Mouse (Mus musculus) stomach, embryonic 14.5 days (tissue): Measurements from ENCODE around the gene Trio. TPM values are rescaled to one million over a fixed set of nuclear protein-coding genes. Genes with fewer than 3 reads are reported as not detected.

Experiments
- ATAC-seq: fragments of 200-750 bp; cut with Nextera tagmentation; 2 replicates; pipeline ENCODE4 v1.8.0; 2017; ENCODE audit warnings: low read depth, moderate TSS enrichment; ENCODE audit not compliant: insufficient number of reproducible peaks, insufficient read depth, low FRiP score
- H3K27ac ChIP-seq: fragments of 300-500 bp; sonication (generic); 2 replicates; pipeline ENCODE4 v1.5.1; 2014; ENCODE audit warnings: mild to moderate bottlenecking, low read length, moderate library complexity, mixed read lengths
- H3K27me3 ChIP-seq: fragments of 300-500 bp; sonication (generic); 2 replicates; pipeline ENCODE4 v1.6.1; 2014; ENCODE audit warnings: low read length, control low read depth, mixed read lengths; ENCODE audit not compliant: control insufficient read depth, insufficient read depth
- H3K36me3 ChIP-seq: fragments of 300-500 bp; sonication (generic); 2 replicates; pipeline ENCODE4 v1.6.1; 2014; ENCODE audit warnings: mild to moderate bottlenecking, control low read depth, low read length, moderate library complexity, mixed read lengths; ENCODE audit not compliant: control insufficient read depth, insufficient read depth
- H3K4me1 ChIP-seq: fragments of 300-500 bp; sonication (generic); 2 replicates; pipeline ENCODE4 v1.6.1; 2014; ENCODE audit warnings: low read length, control low read depth, mixed read lengths; ENCODE audit not compliant: control insufficient read depth, insufficient read depth
- H3K4me2 ChIP-seq: fragments of 300-500 bp; sonication (generic); replicated peaks from 2 replicates; pipeline ENCODE4 v1.6.1; 2014; ENCODE audit warnings: low read depth, low read length, control low read depth
- H3K4me3 ChIP-seq: fragments of 300-500 bp; sonication (generic); 2 replicates; pipeline ENCODE4 v1.5.1; 2014; ENCODE audit warnings: low read depth, low read length, control low read depth
- H3K9ac ChIP-seq: fragments of 300-500 bp; sonication (generic); replicated peaks from 2 replicates; pipeline ENCODE4 v1.6.1; 2014; ENCODE audit warnings: low read depth, mild to moderate bottlenecking, control low read depth, low read length, moderate library complexity, mixed read lengths
- H3K9me3 ChIP-seq: fragments of 300-500 bp; sonication (generic); 2 replicates; pipeline ENCODE4 v1.6.1; 2016; ENCODE audit warnings: low read depth, low read length, control low read depth; ENCODE audit not compliant: control insufficient read depth
- WGBS: fragments of 180-500 bp; shearing (Covaris S2); extraction: QIAGEN DNeasy Blood & Tissue Kit; methylation state at CpG from one replicate; pipeline ENCODE4 v1.1.7; 2014; 5-methylcytosine and 5-hydroxymethylcytosine counted together
- polyA plus RNA-seq: library from polyadenylated mRNA; unstranded; fragments of >200 nt; fragmentation: Nextera tagmentation; extraction: Ambion mirVana; gene quantifications from 2 replicates; pipeline ENCODE4 v1.2.1, GENCODE M21; 2014

Trio gene
- polyA plus RNA-seq, 1 experiment from 2014 or later, result 54.2 TPM

GRCm38 (mm10) chr15:28028542-28028941 lies 2.9 kb upstream of the Trio start:
- WGBS, result 94% methylated on average over 6 of the region's 6 CpGs
- H3K36me3 ChIP-seq, result no peaks in the 10 kb centered on the region
- no peak overlapping the region for H3K27ac ChIP-seq
- no peak overlapping the region for H3K4me3 ChIP-seq
- no peak for ATAC-seq
- H3K4me2 ChIP-seq, result no peak overlapping the region
- H3K4me1 ChIP-seq, result peaks cover 4% of the 10 kb centered on the region; the same call in 1 of the 2 replicates
- H3K9me3 ChIP-seq, result no peaks in the 10 kb centered on the region
- H3K27me3 ChIP-seq, result no peaks in the 10 kb centered on the region
- H3K9ac ChIP-seq, result no peak overlapping the region

DNA sequence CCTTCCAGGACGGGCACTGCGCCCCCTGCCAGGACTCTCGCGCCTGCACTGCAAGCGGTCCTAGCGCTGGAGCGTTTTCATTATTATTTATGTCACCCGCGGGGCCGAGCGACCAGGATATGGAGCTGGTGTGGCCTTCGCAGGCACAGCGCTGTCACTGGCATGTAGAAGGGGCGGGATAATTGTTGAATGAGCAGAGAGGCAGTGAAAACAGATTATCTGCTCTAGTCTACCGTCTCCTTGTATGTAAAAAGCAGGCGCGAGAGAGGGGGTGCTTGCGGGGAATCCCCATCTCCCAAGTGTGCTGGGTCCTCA lies 476 bp upstream of the Trio start:
- peaks cover 20% of the 10 kb centered on the region; the same call in 1 of the 2 replicates for H3K4me1 ChIP-seq
- peak overlapping the region; percentile 56 for H3K4me2 ChIP-seq
- H3K9ac ChIP-seq, result peak overlapping the region; percentile 15; the same call in 1 of the 2 replicates
- H3K36me3 ChIP-seq, result no peaks in the 10 kb centered on the region
- peak overlapping the region; percentile 95 for H3K4me3 ChIP-seq
- peak overlapping the region; percentile 44 for H3K27ac ChIP-seq
- no peaks in the 10 kb centered on the region for H3K9me3 ChIP-seq
- no peaks in the 10 kb centered on the region for H3K27me3 ChIP-seq
- 1% methylated on average over 18 of the region's 18 CpGs for WGBS
- ATAC-seq, result no peak

DNA sequence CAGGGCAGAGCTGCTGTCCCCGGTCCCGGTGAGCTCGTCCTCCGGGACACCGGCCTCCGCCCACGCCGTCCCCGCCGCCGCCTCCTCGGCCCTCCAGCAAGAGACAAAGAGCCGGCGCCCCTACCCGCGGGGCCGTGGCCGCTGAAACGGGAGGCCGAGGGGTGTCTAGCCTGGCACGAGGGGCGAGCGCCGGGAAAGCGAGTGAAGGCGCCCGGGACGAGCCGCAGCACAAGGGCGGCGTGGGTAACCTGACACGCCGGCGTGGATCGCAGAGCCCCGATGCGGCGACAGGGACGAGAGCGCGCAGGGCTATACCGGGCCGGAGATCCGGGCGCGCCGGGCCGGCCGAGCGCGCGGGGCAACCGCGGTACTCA lies 696 bp downstream of the Trio start:
- peak; percentile 8; the same call in 1 of the 2 replicates for ATAC-seq
- Histone ChIP-seq H3K4me3 (peak overlapping the region; percentile 95), H3K4me1 (peaks cover 28% of the 10 kb centered on the region), H3K36me3 (no peaks in the 10 kb centered on the region), H3K9ac (peak overlapping the region; percentile 95), H3K27ac (peak overlapping the region; percentile 95), H3K27me3 (no peaks in the 10 kb centered on the region), H3K4me2 (peak overlapping the region; percentile 91), H3K9me3 (no peaks in the 10 kb centered on the region)
- under 1% methylated on average over 36 of the region's 54 CpGs for WGBS

GRCm38 (mm10) chr15:28024031-28024964 lies 1.4 kb downstream of the Trio start:
- under 1% methylated on average over 64 of the region's 81 CpGs for WGBS
- no peaks in the 10 kb centered on the region for H3K27me3 ChIP-seq
- peak overlapping the region; percentile 95 for H3K4me3 ChIP-seq
- peak; percentile 61; the same call in 1 of the 2 replicates for ATAC-seq
- H3K4me2 ChIP-seq, result peak overlapping the region; percentile 91
- no peaks in the 10 kb centered on the region for H3K36me3 ChIP-seq
- no peaks in the 10 kb centered on the region for H3K9me3 ChIP-seq
- peaks cover 31% of the 10 kb centered on the region for H3K4me1 ChIP-seq
- peak overlapping the region; percentile 95 for H3K27ac ChIP-seq
- peak overlapping the region; percentile 95 for H3K9ac ChIP-seq

DNA sequence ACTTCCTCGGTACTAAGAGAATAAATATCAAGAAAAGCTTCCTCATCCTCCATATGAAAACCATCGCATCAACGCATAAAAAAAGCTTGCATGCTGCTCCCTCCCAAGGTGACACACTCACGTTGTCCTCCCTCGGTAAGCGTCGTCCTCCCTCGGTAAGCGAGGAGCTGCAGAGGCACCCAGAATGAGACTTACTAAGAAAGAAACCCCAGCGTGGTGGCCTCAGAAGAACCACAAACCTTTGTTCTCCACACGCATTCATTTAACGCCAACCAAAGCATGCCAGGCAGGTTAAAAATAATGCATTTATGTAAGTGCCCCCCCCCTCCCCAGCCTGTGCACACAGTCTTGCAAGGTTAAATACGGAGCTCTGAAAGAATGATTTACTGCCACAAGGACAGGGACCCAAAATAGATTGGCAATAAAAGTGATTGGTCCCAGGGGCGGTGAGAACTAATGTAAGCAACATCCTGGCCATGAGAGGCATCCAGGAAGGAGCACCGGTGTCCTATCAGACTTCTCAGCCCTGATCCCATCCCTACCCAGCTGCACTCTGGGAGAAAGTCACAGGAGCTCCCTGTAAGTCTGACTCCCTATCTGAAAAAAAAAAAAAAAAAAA lies 3.9 kb downstream of the Trio start:
- H3K4me2 ChIP-seq, result no peak overlapping the region; the same call in 1 of the 2 replicates
- H3K9ac ChIP-seq, result no peak overlapping the region
- no peaks in the 10 kb centered on the region for H3K9me3 ChIP-seq
- H3K36me3 ChIP-seq, result no peaks in the 10 kb centered on the region
- H3K27ac ChIP-seq, result no peak overlapping the region
- 16% methylated on average over 15 of the region's 15 CpGs for WGBS
- no peak for ATAC-seq
- H3K27me3 ChIP-seq, result no peaks in the 10 kb centered on the region
- H3K4me3 ChIP-seq, result no peak overlapping the region
- H3K4me1 ChIP-seq, result peaks cover 31% of the 10 kb centered on the region

DNA sequence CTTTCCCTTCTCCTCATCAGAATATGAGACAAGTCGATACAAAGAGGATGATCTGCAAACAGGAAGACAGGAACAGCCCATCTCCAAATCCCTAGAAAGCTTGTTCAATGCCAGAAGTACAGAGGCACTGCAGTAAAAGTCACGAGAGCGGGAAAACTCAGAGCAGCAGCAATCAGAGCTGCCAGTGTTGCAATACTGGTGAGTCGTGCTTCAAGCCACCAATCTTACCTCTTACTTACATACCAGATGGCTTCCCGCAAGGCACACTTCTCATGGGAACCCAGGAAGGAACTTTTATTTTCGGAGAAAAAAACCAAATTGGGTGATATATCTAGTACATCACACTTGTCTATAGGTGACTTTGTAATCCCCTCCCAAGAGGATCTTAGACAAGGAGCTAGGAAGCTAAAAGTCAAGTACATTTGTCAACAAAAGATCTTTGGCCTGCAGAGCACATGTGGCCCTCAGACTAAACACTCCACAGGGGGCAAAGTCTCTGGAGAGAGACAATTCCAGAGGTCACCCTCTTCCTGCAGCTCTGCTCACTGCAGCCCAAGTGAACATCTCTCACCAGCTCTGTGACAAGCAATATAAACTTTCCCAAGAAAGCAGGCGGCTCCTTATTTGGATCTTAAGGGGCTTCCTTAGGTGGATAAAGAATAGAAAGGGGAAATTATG lies 6.1 kb downstream of the Trio start:
- Histone ChIP-seq H3K9ac (no peak overlapping the region), H3K4me2 (no peak overlapping the region), H3K36me3 (no peaks in the 10 kb centered on the region), H3K4me1 (peaks cover 31% of the 10 kb centered on the region), H3K9me3 (no peaks in the 10 kb centered on the region), H3K27me3 (no peaks in the 10 kb centered on the region), H3K4me3 (no peak overlapping the region), H3K27ac (no peak overlapping the region)
- WGBS, result 43% methylated on average over 7 of the region's 7 CpGs
- ATAC-seq, result no peak

GRCm38 (mm10) chr15:28007516-28007915 lies 18.1 kb downstream of the Trio start:
- no peak overlapping the region for H3K4me3 ChIP-seq
- no peak for ATAC-seq
- H3K27ac ChIP-seq, result no peak overlapping the region
- H3K27me3 ChIP-seq, result no peaks in the 10 kb centered on the region
- H3K9me3 ChIP-seq, result no peaks in the 10 kb centered on the region
- H3K36me3 ChIP-seq, result no peaks in the 10 kb centered on the region; the same call in 1 of the 2 replicates
- no peak overlapping the region for H3K9ac ChIP-seq
- H3K4me2 ChIP-seq, result no peak overlapping the region
- WGBS, result 68% methylated on average over 2 of the region's 3 CpGs
- H3K4me1 ChIP-seq, result peaks cover 12% of the 10 kb centered on the region; the same call in 1 of the 2 replicates

DNA sequence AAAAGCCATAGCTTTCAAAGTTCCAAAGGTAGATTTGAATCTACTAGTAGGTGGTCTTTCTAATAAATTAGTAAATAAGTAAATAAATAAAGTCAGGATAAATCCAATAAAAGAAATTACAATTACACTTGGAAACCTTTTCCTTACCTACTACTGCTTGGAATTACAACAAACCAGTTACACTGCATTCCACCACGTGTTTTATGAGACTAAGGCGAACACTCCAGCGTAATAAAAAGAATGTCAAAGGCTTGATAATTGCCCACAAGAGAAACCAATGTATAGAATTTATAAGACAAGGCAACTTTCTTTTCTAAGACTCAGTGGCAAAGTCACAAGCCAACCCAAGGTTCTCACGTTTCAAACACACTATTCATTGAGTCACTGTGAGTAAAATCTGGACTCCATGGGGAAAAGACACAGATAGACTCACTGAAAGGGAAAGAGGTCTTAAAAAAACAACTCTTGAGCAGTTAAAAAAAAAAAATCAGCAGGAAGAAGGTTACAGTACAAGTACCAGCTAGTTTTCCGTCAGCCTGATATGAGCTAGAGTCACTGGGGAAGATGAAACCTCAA lies 21.4 kb downstream of the Trio start:
- Histone ChIP-seq H3K9me3 (no peaks in the 10 kb centered on the region), H3K27ac (no peak overlapping the region), H3K4me3 (no peak overlapping the region), H3K36me3 (no peaks in the 10 kb centered on the region), H3K9ac (no peak overlapping the region), H3K4me1 (peaks cover 12% of the 10 kb centered on the region), H3K4me2 (no peak overlapping the region), H3K27me3 (no peaks in the 10 kb centered on the region)
- ATAC-seq, result no peak
- WGBS, result 52% methylated on average over 5 of the region's 5 CpGs
